Mouse (Mus musculus): ENCODE measurements around the gene Ccdc110. TPM values are rescaled to one million over a fixed set of nuclear protein-coding genes. Genes with fewer than 3 reads are reported as not detected.
A peak's percentile ranks its signal among the peaks of the same experiment; 100 is the strongest.

Ccdc110 gene
- polyA plus RNA-seq (2015; fragmentation: Nextera tagmentation; extraction: Ambion mirVana) = not detected in 2 replicates

DNA sequence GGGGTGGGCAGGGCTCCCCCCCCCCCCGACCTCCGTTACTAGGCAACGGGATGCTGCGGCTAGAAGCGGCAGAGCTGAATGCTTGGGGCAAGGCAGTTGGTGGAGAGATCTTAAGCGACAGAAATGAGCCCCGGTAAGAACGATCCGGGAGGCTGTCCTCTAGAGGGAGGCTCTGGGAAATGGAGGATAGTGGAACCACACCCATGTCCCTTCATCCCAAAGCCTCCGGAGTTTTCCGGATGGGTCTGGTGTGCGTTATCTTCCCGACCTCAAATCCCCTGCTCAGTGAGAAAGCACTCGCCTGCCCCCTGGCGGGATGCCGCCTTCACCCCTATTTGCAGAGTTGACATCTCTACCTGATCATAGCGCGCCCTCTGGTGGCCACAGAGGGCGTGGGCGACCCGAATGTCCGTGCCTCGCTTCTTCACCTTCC is at the start of gene Ccdc110:
TSS of gene Ccdc110 (plus strand) at position 38 of the 433 bp plus-strand sequence.
- peak; percentile 84 for ATAC-seq (replicated peaks; ENCODE audit: low FRiP score, low read depth)
- Histone ChIP-seq H3K4me3 (replicated peaks; ENCODE audit: low read depth, low read length) (no peak within 1 kb of the TSS), H3K9ac (ENCODE audit: low read depth, low read length) (no peak within 1 kb of the TSS), H3K9me3 (replicated peaks; ENCODE audit: low read length) (no peaks in the 10 kb centered on the region), H3K36me3 (ENCODE audit: insufficient read depth, low read length) (no peaks in the 10 kb centered on the region), H3K4me1 (replicated peaks; ENCODE audit: insufficient read depth, low read length) (no peaks in the 10 kb centered on the region), H3K27ac (no peak within 1 kb of the TSS), H3K27me3 (ENCODE audit: insufficient read depth, low read length) (no peaks in the 10 kb centered on the region), H3K4me2 (ENCODE audit: low read length) (peak within 1 kb of the TSS; percentile 34; the same call in 1 of the 2 replicates)
- peak; percentile 100 for TF ChIP-seq CTCF (IDR thresholded peaks at IDR 0.05; ENCODE audit: low read depth)
- WGBS = 5% methylated on average over 23 of the region's 23 CpGs
- DNase-seq (ENCODE audit: low spot score) = peak; percentile 94

DNA sequence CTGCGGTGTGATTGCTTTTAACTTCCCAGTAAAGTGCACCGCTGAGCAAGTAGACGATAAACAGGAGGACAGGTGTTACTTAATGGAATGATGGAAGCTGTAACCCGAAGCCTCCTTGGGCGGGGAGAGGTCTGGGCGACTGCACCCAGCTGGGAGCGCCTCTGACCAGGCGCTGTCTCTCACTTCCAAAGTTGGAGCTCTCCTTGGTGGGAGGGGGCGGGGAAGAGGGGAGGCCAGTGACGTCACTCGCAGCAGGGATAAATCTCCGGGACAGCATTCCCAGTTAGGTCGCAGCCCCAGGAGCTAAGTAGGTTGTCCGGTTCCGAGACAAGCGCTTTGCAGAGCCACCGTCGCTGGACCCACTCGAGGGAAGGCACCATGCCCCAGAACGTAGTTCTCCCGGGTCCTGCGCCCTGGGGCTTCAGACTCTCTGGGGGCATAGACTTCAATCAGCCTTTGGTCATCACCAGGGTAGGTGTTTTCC is 49.2 kb upstream of the Ccdc110 start, which contains the start of gene Pdlim3:
TSS of gene Pdlim3 (plus strand) at position 260 of the 484 bp plus-strand sequence.
- no peak for TF ChIP-seq CTCF (IDR thresholded peaks at IDR 0.05; ENCODE audit: low read depth)
- Histone ChIP-seq H3K27me3 (ENCODE audit: insufficient read depth, low read length) (no peaks in the 10 kb centered on the region), H3K4me3 (replicated peaks; ENCODE audit: low read depth, low read length) (peak within 1 kb of the TSS; percentile 42), H3K4me1 (replicated peaks; ENCODE audit: insufficient read depth, low read length) (no peaks in the 10 kb centered on the region), H3K27ac (peak within 1 kb of the TSS; percentile 47; the same call in 1 of the 2 replicates), H3K9me3 (replicated peaks; ENCODE audit: low read length) (no peaks in the 10 kb centered on the region), H3K9ac (ENCODE audit: low read depth, low read length) (peak within 1 kb of the TSS; percentile 27), H3K36me3 (ENCODE audit: insufficient read depth, low read length) (no peaks in the 10 kb centered on the region), H3K4me2 (ENCODE audit: low read length) (peak within 1 kb of the TSS; percentile 86)
- DNase-seq (ENCODE audit: low spot score) (peak; percentile 81), ATAC-seq (replicated peaks; ENCODE audit: low FRiP score, low read depth) (peak; percentile 86)
- WGBS = under 1% methylated on average over 22 of the region's 22 CpGs

DNA sequence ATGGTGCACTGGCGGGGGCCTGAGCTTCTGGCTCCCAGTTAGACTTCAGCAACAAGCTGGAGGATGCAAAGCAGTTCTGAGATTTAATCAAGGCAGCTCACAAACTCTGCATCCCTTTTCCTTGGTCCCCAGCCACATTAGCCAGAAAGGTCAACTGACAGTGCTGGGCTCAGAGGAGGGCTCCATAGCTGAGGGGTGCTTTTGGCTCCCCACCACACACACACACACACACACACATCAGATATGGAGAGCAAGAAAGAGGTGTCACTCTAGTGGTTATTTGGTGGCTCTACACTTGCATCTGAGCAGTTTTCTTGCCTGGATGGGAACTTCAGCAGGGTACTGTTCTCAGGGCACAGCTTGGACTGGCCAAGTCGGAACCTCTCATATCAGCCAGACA is 48.6 kb upstream of the Ccdc110 start:
- H3K4me1 ChIP-seq (replicated peaks; ENCODE audit: insufficient read depth, low read length) = no peaks in the 10 kb centered on the region
- H3K9ac ChIP-seq (ENCODE audit: low read depth, low read length) = peak overlapping the region; percentile 27; the same call in 1 of the 2 replicates
- peak; percentile 50 for TF ChIP-seq CTCF (IDR thresholded peaks at IDR 0.05; ENCODE audit: low read depth)
- peak; percentile 59; the same call in 1 of the 2 replicates for ATAC-seq (replicated peaks; ENCODE audit: low FRiP score, low read depth)
- H3K9me3 ChIP-seq (replicated peaks; ENCODE audit: low read length) = no peaks in the 10 kb centered on the region
- no peaks in the 10 kb centered on the region for H3K36me3 ChIP-seq (ENCODE audit: insufficient read depth, low read length)
- DNase-seq (ENCODE audit: low spot score) = peak; percentile 52
- H3K27me3 ChIP-seq (ENCODE audit: insufficient read depth, low read length) = no peaks in the 10 kb centered on the region
- peak overlapping the region; percentile 86 for H3K4me2 ChIP-seq (ENCODE audit: low read length)
- 40% methylated on average over 2 of the region's 2 CpGs for WGBS
- peak overlapping the region; percentile 47; the same call in 1 of the 2 replicates for H3K27ac ChIP-seq
- peak overlapping the region; percentile 42 for H3K4me3 ChIP-seq (replicated peaks; ENCODE audit: low read depth, low read length)

DNA sequence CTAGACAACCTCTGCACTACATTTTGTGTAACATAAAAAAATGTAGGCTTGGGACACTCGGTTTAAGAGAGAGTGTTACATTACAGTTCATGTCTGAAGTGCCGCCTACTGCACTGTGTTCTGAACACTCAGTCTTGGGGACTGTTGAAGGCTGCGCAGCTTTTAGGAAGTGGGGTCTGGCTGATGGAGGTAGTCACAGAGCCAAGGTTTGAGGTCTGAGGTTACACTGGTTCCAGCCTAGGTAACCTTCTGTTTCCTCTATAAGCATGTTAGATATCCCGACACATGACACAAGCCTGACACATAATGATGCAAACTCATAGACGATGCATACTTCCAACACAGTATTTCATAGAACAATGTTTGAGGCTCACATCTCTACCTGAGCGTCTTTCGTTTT is 44.7 kb upstream of the Ccdc110 start:
- TF ChIP-seq CTCF (IDR thresholded peaks at IDR 0.05; ENCODE audit: low read depth) = no peak
- Histone ChIP-seq H3K27ac (no peak overlapping the region), H3K4me2 (ENCODE audit: low read length) (no peak overlapping the region), H3K9ac (ENCODE audit: low read depth, low read length) (no peak overlapping the region), H3K4me3 (replicated peaks; ENCODE audit: low read depth, low read length) (no peak overlapping the region), H3K36me3 (ENCODE audit: insufficient read depth, low read length) (no peaks in the 10 kb centered on the region), H3K27me3 (ENCODE audit: insufficient read depth, low read length) (no peaks in the 10 kb centered on the region), H3K9me3 (replicated peaks; ENCODE audit: low read length) (no peaks in the 10 kb centered on the region), H3K4me1 (replicated peaks; ENCODE audit: insufficient read depth, low read length) (no peaks in the 10 kb centered on the region)
- 95% methylated on average over 7 of the region's 7 CpGs for WGBS
- ATAC-seq (replicated peaks; ENCODE audit: low FRiP score, low read depth) (no peak), DNase-seq (ENCODE audit: low spot score) (no peak)

DNA sequence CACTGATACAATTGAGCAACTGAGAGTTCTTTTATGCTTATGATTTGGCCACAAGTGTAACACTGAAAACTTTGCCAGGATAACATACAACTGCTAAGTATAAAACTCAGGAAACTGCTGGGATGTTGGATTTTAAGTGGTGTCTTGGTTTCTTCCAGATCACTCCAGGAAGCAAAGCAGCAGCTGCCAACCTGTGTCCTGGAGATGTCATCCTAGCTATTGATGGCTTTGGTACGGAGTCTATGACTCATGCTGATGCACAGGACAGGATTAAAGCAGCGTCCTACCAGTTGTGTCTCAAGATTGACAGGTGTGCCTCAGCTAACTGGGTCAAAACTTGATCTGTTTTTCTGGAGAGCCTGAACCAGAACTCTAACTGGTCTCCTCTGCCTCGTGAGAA is 37.8 kb upstream of the Ccdc110 start:
- no peaks in the 10 kb centered on the region for H3K4me1 ChIP-seq (replicated peaks; ENCODE audit: insufficient read depth, low read length)
- DNase-seq (ENCODE audit: low spot score) (no peak), ATAC-seq (replicated peaks; ENCODE audit: low FRiP score, low read depth) (no peak)
- no peak overlapping the region for H3K9ac ChIP-seq (ENCODE audit: low read depth, low read length)
- no peak overlapping the region for H3K4me2 ChIP-seq (ENCODE audit: low read length)
- no peaks in the 10 kb centered on the region for H3K9me3 ChIP-seq (replicated peaks; ENCODE audit: low read length)
- H3K4me3 ChIP-seq (replicated peaks; ENCODE audit: low read depth, low read length) = no peak overlapping the region
- no peak overlapping the region for H3K27ac ChIP-seq
- H3K27me3 ChIP-seq (ENCODE audit: insufficient read depth, low read length) = no peaks in the 10 kb centered on the region
- no peak for TF ChIP-seq CTCF (IDR thresholded peaks at IDR 0.05; ENCODE audit: low read depth)
- 90% methylated on average over 3 of the region's 3 CpGs for whole genome bisulfite sequencing
- H3K36me3 ChIP-seq (ENCODE audit: insufficient read depth, low read length) = no peaks in the 10 kb centered on the region

DNA sequence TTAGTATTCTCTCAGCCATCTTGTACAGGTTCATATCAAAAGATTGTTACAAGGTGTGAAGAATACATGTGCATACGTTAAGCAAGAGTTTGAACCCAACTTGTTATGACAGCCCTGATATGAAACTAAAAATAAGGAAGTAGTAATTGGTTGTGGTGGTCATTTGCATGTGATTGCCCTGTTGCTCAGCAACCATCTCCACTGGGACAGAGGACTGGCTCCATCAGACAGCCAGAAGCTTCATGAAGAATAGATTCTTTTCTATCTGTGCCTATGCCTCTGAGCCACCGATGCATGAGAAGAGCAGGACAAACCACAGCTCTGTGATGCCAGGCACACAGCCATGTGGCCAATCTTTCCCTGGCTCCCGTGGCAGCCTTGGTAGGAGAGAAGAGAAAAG is 34.6 kb upstream of the Ccdc110 start:
- no peak overlapping the region for H3K27ac ChIP-seq
- 87% methylated on average over 3 of the region's 3 CpGs for WGBS
- no peak for ATAC-seq (replicated peaks; ENCODE audit: low FRiP score, low read depth)
- no peaks in the 10 kb centered on the region for H3K4me1 ChIP-seq (replicated peaks; ENCODE audit: insufficient read depth, low read length)
- H3K9me3 ChIP-seq (replicated peaks; ENCODE audit: low read length) = no peaks in the 10 kb centered on the region
- H3K9ac ChIP-seq (ENCODE audit: low read depth, low read length) = no peak overlapping the region
- DNase-seq (ENCODE audit: low spot score) = no peak
- no peaks in the 10 kb centered on the region for H3K27me3 ChIP-seq (ENCODE audit: insufficient read depth, low read length)
- H3K4me3 ChIP-seq (replicated peaks; ENCODE audit: low read depth, low read length) = no peak overlapping the region
- TF ChIP-seq CTCF (IDR thresholded peaks at IDR 0.05; ENCODE audit: low read depth) = no peak
- H3K4me2 ChIP-seq (ENCODE audit: low read length) = no peak overlapping the region
- no peaks in the 10 kb centered on the region for H3K36me3 ChIP-seq (ENCODE audit: insufficient read depth, low read length)

Measured in kidney, postnatal 0 days (tissue).